Mouse (Mus musculus) lung, adult 2 months (tissue): ENCODE measurements around the gene Abca1. TPM values are rescaled to one million over a fixed set of nuclear protein-coding genes. Genes with fewer than 3 reads are reported as not detected.

Experiments
- DNase-seq: peaks from one replicate; pipeline ENCODE4 v3.0.0; 2022
- H3K4me1 ChIP-seq: fragments of 200-500 bp; 2 replicates; pipeline ENCODE4 v1.6.1; 2011; ENCODE audit warnings: low read length; ENCODE audit not compliant: control insufficient read depth, insufficient read depth
- H3K4me3 ChIP-seq: fragments of 200-500 bp; replicated peaks from 2 replicates; pipeline ENCODE3; 2011; ENCODE audit warnings: low read depth, mild to moderate bottlenecking, control low read depth, low read length; ENCODE audit errors: extremely low read depth
- CTCF ChIP-seq: fragments of 200-500 bp; IDR thresholded peaks from 2 replicates; pipeline ENCODE4 v1.5.1; 2011; ENCODE audit warnings: mild to moderate bottlenecking, low read length, control low read depth; ENCODE audit not compliant: insufficient read depth
- POLR2A ChIP-seq: fragments of 200-500 bp; IDR thresholded peaks from 2 replicates; pipeline ENCODE4 v1.6.1; 2011; ENCODE audit warnings: low read depth, mild to moderate bottlenecking, control low read depth, low read length, borderline replicate concordance; ENCODE audit errors: extremely low read depth
- WGBS: fragments of 180-500 bp; shearing (Covaris S2); methylation state at CpG from one replicate; pipeline ENCODE4 v1.1.7; 2018; 5-methylcytosine and 5-hydroxymethylcytosine counted together
- polyA plus RNA-seq: library from polyadenylated mRNA; depleted of rRNA; stranded (reverse); fragments of >200 nt; gene quantifications from 2 replicates; pipeline ENCODE4 v1.2.3, GENCODE M21; 2012

Gene Abca1
- polyA plus RNA-seq, 1 experiment, result 13.2 TPM

DNA sequence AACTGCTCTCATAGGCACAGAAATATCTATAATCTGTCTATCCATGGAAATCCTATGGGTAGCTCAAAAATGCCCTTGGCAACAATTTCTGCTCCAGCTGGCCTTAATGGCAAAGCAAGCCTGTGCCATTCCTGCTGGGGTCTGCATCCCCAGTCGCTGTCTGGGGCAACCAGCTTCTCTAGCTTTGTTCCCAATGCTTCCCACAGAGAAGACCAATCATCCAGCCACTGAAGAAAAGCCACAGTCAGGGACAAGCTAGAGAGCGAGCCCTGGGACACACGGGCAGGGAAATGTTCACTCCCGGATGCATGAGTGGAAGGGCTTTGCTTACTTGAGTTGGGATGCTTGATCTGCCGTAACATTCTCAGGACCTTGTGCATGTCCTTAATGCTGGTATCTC lies 32.4 kb downstream of the Abca1 start:
- TF ChIP-seq POLR2A (no peak), CTCF (no peak)
- DNase-seq, result no peak
- H3K4me1 ChIP-seq, result no peaks in the 10 kb centered on the region; the same call in 1 of the 2 replicates
- 96% methylated on average over 5 of the region's 5 CpGs for WGBS
- H3K4me3 ChIP-seq, result no peak overlapping the region

DNA sequence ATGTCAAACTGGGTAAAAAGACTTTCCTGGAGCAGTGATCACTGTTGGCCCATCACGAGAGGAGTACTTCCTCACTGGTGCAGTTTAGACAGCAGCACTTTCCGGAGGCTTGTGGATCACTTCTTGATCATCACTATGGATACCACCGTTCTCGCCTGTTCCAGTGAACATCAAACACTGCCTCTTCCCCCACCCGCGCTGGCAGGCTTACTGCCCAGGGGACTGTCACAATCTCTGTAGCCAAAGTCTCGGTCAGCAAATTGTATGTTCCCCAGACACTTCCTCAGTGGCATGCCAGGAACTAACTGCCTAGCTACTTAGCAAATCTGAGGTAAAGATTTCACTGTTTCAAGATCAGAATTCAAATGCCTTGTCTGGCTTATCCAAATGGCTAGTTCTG lies 32.9 kb downstream of the Abca1 start:
- TF ChIP-seq CTCF (no peak), POLR2A (no peak)
- 94% methylated on average over 7 of the region's 7 CpGs for WGBS
- no peak overlapping the region for H3K4me3 ChIP-seq
- DNase-seq, result no peak
- peaks cover under 1% of the 10 kb centered on the region; the same call in 1 of the 2 replicates for H3K4me1 ChIP-seq

- Histone ChIP-seq H3K4me1 (peaks cover 9% of the 10 kb centered on the region; the same call in 1 of the 2 replicates), H3K4me3 (no peak overlapping the region)
- WGBS, result 70% methylated on average over 10 of the region's 10 CpGs
- no peak for DNase-seq
- no peak for TF ChIP-seq CTCF
- TF ChIP-seq POLR2A, result no peak
Measured at GRCm38 (mm10) chr4:53124837-53125490, 34.7 kb downstream of the Abca1 start.

DNA sequence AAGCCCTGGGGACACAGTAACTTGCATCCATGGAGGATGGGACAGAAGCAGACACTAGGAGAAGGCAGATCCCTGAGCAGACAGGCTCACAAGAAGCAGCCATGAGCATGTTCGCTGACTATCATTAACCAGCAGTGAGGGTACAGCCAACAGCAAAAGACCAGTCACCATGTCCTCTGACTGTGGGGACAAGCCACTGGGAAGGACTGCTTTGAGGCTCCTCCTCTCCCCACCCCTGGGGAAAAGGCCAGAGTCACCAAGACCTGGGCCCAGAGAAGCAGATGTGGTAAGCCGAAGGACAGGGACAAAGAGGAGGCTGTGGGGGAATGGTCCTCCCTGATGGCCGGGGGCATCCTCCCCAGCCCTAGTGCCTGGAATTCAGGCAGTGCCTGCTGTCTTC lies 37.4 kb downstream of the Abca1 start:
- H3K4me3 ChIP-seq, result no peak overlapping the region
- 82% methylated on average over 3 of the region's 3 CpGs for WGBS
- TF ChIP-seq CTCF (no peak), POLR2A (no peak)

GRCm38 (mm10) chr4:53121516-53122227 lies 38.0 kb downstream of the Abca1 start:
- peak; percentile 29 for DNase-seq
- TF ChIP-seq POLR2A, result no peak
- no peak for TF ChIP-seq CTCF
- Histone ChIP-seq H3K4me3 (no peak overlapping the region), H3K4me1 (peaks cover 13% of the 10 kb centered on the region)
- 47% methylated on average over 7 of the region's 7 CpGs for WGBS

More for the DNA sequence above, 37.4 kb downstream of the Abca1 start:
- H3K4me1 ChIP-seq, result peaks cover 9% of the 10 kb centered on the region; the same call in 1 of the 2 replicates
- no peak for DNase-seq

GRCm38 (mm10) chr4:53121084-53121483 lies 38.6 kb downstream of the Abca1 start:
- DNase-seq, result no peak
- TF ChIP-seq CTCF (no peak), POLR2A (no peak)
- Histone ChIP-seq H3K4me3 (no peak overlapping the region), H3K4me1 (peaks cover 18% of the 10 kb centered on the region)
- WGBS, result 77% methylated on average over 3 of the region's 3 CpGs

GRCm38 (mm10) chr4:53120038-53120685 lies 39.5 kb downstream of the Abca1 start:
- no peak overlapping the region for H3K4me3 ChIP-seq
- H3K4me1 ChIP-seq, result peaks cover 22% of the 10 kb centered on the region
- 80% methylated on average over 10 of the region's 10 CpGs for WGBS
- no peak for DNase-seq
- TF ChIP-seq POLR2A (no peak), CTCF (no peak)

GRCm38 (mm10) chr4:53118643-53119042 lies 41.1 kb downstream of the Abca1 start:
- H3K4me3 ChIP-seq, result no peak overlapping the region
- H3K4me1 ChIP-seq, result peaks cover 22% of the 10 kb centered on the region
- DNase-seq, result no peak
- 39% methylated on average over 4 of the region's 4 CpGs for WGBS
- TF ChIP-seq CTCF (no peak), POLR2A (no peak)

DNA sequence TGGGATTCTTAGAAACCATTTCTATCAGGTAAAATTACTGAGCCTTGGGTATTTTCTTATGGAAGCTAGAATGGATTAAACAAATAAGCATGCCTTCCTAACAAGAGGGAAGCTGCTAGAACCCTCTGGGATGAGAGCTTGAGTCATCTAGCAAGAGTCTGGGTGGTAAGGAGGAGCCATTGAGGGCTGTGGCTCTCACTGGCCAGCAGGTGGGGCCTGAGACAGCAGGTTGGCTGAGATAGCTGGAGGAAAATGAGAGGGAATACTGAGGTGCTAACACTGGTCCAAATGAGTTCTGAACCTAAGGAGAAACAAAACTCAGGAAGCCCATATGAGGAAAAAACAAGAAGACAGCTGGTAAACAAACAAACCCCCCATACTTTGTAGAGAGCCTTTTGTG lies 42.1 kb downstream of the Abca1 start:
- TF ChIP-seq POLR2A (no peak), CTCF (peak; percentile 66)
- no peak for DNase-seq
- Histone ChIP-seq H3K4me3 (no peak overlapping the region), H3K4me1 (peaks cover 22% of the 10 kb centered on the region)
